In genomic region chrX:72992291-72992919, GRCm38 (mm10) we compare ENCODE assay signal across 10 mouse cellular contexts. TPM values are rescaled to one million over a fixed set of nuclear protein-coding genes. Genes with fewer than 3 reads are reported as not detected.
DNase-seq lines count a peak whose midpoint lies in the region; ATAC-seq and TF ChIP-seq lines count a peak whose summit lies in the region.
"Had no signal": no experiment of that assay in that cellular context is flagged by ENCODE, and none has a peak within 500 bp of the region (broad histone marks: within the 10 kb centered on the region; RNA-seq: fewer than 3 reads in every experiment).

No protein-coding gene starts in this region.

- H3K4me1 ChIP-seq in kidney, postnatal 0 days (replicated peaks; ENCODE audit: insufficient read depth, low read length), result no peaks in the 10 kb centered on the region
- H3K4me1 ChIP-seq in cortical plate, adult 2 months (ENCODE audit: control insufficient read depth, insufficient read depth, low read length), result no peaks in the 10 kb centered on the region
- H3K4me1 ChIP-seq: neural tube, embryonic 13.5 days had no signal

- no peaks in the 10 kb centered on the region for H3K9me3 ChIP-seq in kidney, postnatal 0 days (replicated peaks; ENCODE audit: low read length)
- H3K9me3 ChIP-seq: neural tube, embryonic 13.5 days had no signal

- H3K4me2 ChIP-seq in kidney, postnatal 0 days (ENCODE audit: low read length), result no peak overlapping the region
- H3K4me2 ChIP-seq: neural tube, embryonic 13.5 days had no signal

- ATAC-seq in kidney, postnatal 0 days (replicated peaks; ENCODE audit: low FRiP score, low read depth), result no peak
- ATAC-seq: inflammation-experienced regulatory T-cells, adult 6 months had no signal

- H3K36me3 ChIP-seq in kidney, postnatal 0 days (ENCODE audit: insufficient read depth, low read length), result no peaks in the 10 kb centered on the region
- H3K36me3 ChIP-seq: neural tube, embryonic 13.5 days had no signal

- no peaks in the 10 kb centered on the region for H3K27me3 ChIP-seq in kidney, postnatal 0 days (ENCODE audit: insufficient read depth, low read length)

- no peak overlapping the region for H3K9ac ChIP-seq in kidney, postnatal 0 days (ENCODE audit: low read depth, low read length)
- H3K9ac ChIP-seq: neural tube, embryonic 13.5 days had no signal

- TF ChIP-seq CTCF in kidney, postnatal 0 days (IDR thresholded peaks at IDR 0.05; ENCODE audit: low read depth), result peak; percentile 61
- TF ChIP-seq CTCF in cortical plate, adult 2 months (IDR thresholded peaks at IDR 0.05; ENCODE audit: extremely low read depth, insufficient read depth, low read length), result 0 out of 2 replicates have a peak, but pooled peaks have one; percentile 27

- WGBS in kidney, postnatal 0 days, result 57% methylated on average over 5 of the region's 5 CpGs

- TF ChIP-seq POLR2A in cortical plate, adult 2 months (IDR thresholded peaks at IDR 0.05; ENCODE audit: extremely low read depth, insufficient read depth, low read length), result no peak

- no peak overlapping the region for H3K4me3 ChIP-seq in kidney, postnatal 0 days (replicated peaks; ENCODE audit: low read depth, low read length)
- H3K4me3 ChIP-seq in cortical plate, adult 2 months (ENCODE audit: insufficient read depth, low read length), result no peak overlapping the region
- H3K4me3 ChIP-seq: neural tube, embryonic 13.5 days had no signal

- H3K27ac ChIP-seq in kidney, postnatal 0 days, result no peak overlapping the region
- H3K27ac ChIP-seq in cortical plate, adult 2 months (ENCODE audit: insufficient read depth, low read length), result no peak overlapping the region
- H3K27ac ChIP-seq: neural tube, embryonic 13.5 days had no signal

- DNase-seq in kidney, postnatal 0 days (ENCODE audit: low spot score), result no peak
- no peak for DNase-seq in kidney, adult 9 months
- DNase-seq in 3T3-L1 (ENCODE audit: low read depth, low spot score), result peak; percentile 14
- DNase-seq in A20 (ENCODE audit: low read depth, low spot score), result peak; percentile 18
- DNase-seq in right cerebral cortex, postnatal 4 days, result no peak
- no peak for DNase-seq in urinary bladder, postnatal 10 days (ENCODE audit: low spot score)
- DNase-seq: cerebellum, adult 18-20 months had no signal

RNA-seq across cellular contexts. Expression of gene Zfp185, which starts 5.3 kb away (rescaled TPM):
- 8.2 and 8.7 TPM in 2 replicates for polyA plus RNA-seq in kidney, postnatal 0 days (2015; fragmentation: Nextera tagmentation; extraction: Ambion mirVana)
- 0.91 and 0.94 TPM in 2 replicates for polyA plus RNA-seq in cortical plate, adult 2 months (2012; rRNA removed)
- polyA plus RNA-seq: inflammation-experienced regulatory T-cells, adult 6 months had no signal

RNA-seq across cellular contexts. Expression of gene Pnma5, which starts 44.5 kb away (rescaled TPM):
- polyA plus RNA-seq in kidney, postnatal 0 days (2015; fragmentation: Nextera tagmentation; extraction: Ambion mirVana), result not detected in 2 replicates
- polyA plus RNA-seq in cortical plate, adult 2 months (2012; rRNA removed), result 0.13 and 0.25 TPM in 2 replicates
- polyA plus RNA-seq: inflammation-experienced regulatory T-cells, adult 6 months; neural tube, embryonic 13.5 days had no signal

Comparison
In these comparisons a context has a peak if more than half of its experiments do, and no peak if none do; other contexts are left out.
1. DNase-seq: peak in 3T3-L1 (single experiment) and A20 (single experiment); none in kidney, postnatal 0 days (single experiment), kidney, adult 9 months (single experiment), right cerebral cortex, postnatal 4 days (single experiment) and urinary bladder, postnatal 10 days (single experiment).